Mouse (Mus musculus) ES-E14 (cell line): Measurements from ENCODE around the gene Dnajc11.

Source experiments
- CHD2 ChIP-seq: IDR thresholded peaks from 2 replicates; pipeline ENCODE4 v1.6.1; 2014; ENCODE audit warnings: mild to moderate bottlenecking, low read depth, low read length, inconsistent platforms
- HCFC1 ChIP-seq: IDR thresholded peaks from 2 replicates; pipeline ENCODE4 v1.6.1; 2012; ENCODE audit warnings: low read length, inconsistent platforms, borderline replicate concordance; ENCODE audit not compliant: insufficient read depth
- ZC3H11A ChIP-seq: IDR thresholded peaks from 2 replicates; pipeline ENCODE4 v1.6.1; 2012; ENCODE audit warnings: low read depth, mild to moderate bottlenecking, inconsistent platforms, low read length, borderline replicate concordance

GRCm38 (mm10) chr4:151953209-151953608 lies 19.7 kb downstream of the Dnajc11 start:
- TF ChIP-seq HCFC1 (no peak), CHD2 (no peak), ZC3H11A (no peak)
